Mouse (Mus musculus): ENCODE results near the gene Mkrn1.
"Not testable (repeated sequence)": the region's sequence is repeated elsewhere in the genome, so short reads cannot be mapped to it uniquely, and the experiment has no call there.

The Mkrn1 gene

DNA sequence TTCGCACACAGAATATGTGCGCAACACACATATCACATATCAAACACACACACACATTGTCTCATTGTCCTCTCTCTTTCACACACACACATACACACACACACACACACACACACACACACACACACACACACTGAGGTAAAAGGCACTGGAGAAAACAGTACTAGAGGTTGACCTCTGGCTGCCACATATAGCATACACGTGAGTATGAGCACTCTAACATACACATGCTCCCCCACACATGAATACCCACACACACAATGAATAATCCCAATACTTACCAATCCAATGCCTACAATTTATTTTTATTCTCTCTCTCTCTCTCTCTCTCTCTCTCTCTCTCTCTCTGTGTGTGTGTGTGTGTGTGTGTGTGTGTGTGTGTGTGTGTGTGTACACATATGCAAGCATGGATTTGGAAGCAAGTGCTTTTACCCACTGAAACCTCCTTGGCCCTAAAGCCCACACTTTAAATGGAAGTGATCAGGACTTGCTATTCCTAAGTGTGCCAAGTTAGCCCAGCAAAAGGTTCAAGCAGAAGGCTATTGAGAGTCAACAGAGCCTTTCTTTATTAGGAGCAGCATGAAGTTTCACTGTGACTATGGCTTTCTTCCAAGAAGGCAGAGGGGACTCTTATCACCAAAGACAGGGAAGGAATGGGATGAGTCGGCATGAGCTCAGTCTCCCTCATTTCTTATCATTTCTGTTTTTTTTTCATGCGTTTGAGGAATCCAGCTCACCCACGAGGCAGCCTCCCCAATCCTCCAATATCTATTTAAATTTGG lies 8.9 kb upstream of the Mkrn1 start:
- no peak for DNase-seq

- DNase-seq, result no peak
Observed at GRCm38 (mm10) chr6:39427276-39428003, 7.2 kb upstream of the Mkrn1 start.

GRCm38 (mm10) chr6:39426725-39427124 lies 6.5 kb upstream of the Mkrn1 start:
- DNase-seq, result no peak

DNA sequence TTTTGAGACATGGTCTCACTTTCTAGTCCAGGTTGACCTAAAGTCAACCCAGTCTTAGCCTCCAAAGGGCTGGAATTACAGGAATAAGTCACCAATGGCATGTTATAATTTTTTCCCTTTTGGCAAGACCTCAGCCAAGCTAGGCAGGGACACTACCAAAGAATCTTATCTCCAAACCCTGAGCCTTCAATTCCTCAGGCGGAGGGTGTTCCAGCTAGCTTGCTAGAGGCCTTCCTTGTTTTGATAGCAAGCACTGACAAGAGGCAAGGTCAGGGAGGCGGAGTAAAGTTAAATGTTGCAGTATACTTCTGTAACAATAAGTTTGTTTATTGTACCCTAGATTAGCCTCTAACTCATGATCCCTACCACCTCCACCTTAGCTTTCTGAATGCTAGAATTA lies 4.9 kb upstream of the Mkrn1 start:
- no peak for DNase-seq

GRCm38 (mm10) chr6:39423686-39424085 lies 3.4 kb upstream of the Mkrn1 start:
- no peak for DNase-seq

DNA sequence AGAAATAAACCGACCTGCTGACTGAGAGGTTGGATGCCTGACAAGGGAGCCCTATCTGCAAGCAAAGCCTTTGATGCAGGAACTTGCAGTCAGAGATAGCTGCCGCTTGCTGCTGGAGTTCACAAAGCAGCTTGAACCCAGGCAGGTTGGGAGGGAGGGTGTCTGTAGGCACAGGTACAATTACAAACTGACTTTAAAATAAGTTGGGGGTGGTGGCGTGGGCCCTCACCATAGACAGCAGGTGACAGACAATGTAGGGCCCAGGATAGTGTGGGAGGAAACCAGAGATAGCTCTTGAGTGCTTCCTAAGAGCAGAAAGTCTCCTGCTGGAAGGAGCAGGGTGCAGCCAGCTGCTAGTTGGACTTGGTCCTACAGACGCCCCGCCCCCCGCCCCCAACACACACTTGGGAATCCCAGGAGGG lies 2.9 kb upstream of the Mkrn1 start:
- DNase-seq, result no peak

- no peak for DNase-seq
Observed at GRCm38 (mm10) chr6:39420867-39421266, 605 bp upstream of the Mkrn1 start.

- no peak for DNase-seq
Observed at GRCm38 (mm10) chr6:39419386-39419850, 844 bp downstream of the Mkrn1 start.

GRCm38 (mm10) chr6:39416654-39417053 lies 3.6 kb downstream of the Mkrn1 start:
- not testable (repeated sequence) for DNase-seq

GRCm38 (mm10) chr6:39415762-39416161 lies 4.5 kb downstream of the Mkrn1 start:
- peak; percentile 72 for DNase-seq

DNA sequence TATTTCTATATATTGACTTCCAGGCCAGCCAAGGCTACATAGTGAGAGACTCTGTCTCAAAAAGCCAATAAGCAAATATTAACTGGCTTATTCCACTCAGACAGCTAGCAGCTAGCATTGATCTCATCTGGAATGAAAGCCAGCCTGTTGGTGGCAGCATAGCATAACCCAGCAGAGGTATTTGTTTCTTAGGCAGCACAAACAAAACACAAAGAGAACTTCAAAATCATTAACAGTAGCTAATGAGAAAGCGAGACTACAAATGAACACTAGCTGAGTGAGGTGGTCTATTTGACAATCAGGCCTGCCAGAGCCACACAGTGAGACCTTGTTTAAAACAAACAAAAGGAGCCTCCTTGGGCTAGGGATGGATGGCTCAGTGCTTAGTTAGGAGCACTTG lies 6.2 kb downstream of the Mkrn1 start:
- peak; percentile 25 for DNase-seq

DNA sequence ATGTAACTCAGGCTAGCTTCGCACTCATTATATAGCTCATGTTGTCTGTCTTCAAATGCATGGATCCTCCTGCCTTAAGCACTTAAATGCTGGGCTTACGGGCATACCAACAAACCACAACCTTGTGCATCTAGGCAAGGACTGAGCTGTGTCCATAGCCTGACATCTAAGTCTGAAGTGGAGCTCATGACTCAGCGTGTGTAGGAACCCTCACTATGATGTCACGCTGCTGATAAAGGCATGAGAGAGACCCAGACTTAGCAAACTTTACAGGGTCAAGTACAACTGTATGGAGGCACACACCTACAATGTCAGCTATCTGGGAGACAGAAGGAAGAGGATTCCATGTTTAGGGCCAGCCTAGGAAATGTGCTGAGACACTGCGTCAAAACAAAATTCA lies 13.8 kb downstream of the Mkrn1 start:
- DNase-seq, result no peak

DNA sequence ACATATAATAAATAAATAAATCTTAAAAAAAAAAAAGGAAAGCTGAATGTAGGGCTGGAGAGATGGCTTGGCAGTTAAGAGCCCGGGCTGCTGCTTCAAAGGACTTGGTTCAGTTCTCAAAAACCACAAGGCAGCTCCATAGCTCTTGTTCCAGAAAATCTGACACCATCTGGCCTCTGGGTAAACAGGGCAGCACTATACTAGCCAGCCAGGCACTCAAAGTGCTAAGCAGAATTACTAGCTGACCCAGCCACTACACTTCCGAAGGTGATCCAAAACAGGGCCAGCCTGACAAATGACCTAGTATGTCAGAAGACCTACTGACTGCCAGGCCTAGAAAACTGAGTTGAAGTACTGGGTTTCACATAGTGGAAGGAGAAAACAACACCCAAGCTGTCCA lies 17.1 kb downstream of the Mkrn1 start:
- no peak for DNase-seq

DNA sequence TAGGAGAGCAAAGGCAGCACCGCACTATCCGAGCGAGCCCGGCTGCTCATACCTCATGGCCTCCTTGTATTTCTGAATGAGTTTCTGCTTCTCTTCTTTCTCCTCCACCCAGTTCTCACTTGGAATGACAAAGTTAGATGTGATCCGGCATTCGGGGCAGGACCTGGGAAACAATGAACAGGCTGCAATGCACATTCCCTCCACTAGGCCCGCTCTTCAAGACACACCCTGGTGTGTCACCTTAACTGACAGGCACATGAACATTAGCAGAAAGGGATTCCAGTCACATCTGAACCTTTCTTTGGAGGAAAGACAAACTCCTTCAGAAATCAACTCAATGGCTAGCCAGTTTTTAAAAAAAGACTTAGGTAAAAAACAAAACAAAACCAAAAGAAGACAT lies 19.9 kb downstream of the Mkrn1 start:
- DNase-seq, result peak; percentile 44

DNA sequence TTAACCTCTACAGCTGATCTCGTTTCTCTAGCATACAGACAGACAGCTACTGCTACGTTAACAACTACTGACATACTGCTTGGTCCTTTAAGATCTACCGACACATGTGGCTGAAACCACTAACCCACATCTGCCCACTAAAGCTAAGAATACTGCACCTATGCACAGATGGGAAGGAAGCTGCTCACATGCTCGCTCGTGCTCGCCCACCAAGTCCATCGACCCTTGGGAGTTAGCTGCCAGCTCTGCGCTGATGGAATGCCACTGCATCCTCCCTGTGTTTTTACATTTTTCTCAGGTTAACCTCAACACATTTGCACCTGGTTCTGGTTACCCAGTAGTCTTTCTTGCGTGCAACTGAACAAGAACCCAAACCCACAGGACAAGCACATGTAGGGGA lies 21.9 kb downstream of the Mkrn1 start:
- DNase-seq, result no peak

DNA sequence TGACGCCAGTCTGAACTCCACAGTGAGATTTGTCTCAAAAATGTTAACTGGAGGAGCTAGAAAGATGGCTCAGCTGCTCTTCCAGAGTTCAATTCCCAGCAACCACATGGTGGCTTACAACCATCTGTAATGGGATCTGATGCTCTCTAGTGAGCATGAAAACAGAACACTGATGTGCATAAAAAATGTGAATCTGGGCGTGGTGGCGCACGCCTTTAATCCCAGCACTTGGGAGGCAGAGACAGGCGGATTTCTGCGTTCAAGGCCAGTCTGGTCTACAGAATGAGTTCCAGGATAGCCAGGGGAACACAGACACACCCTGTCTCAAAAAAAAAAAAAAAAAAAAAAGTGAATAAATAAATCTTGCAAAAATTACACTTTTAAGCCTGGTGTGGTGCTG lies 23.2 kb downstream of the Mkrn1 start:
- no peak for DNase-seq

- DNase-seq, result no peak
Observed at GRCm38 (mm10) chr6:39395916-39396315, 24.3 kb downstream of the Mkrn1 start.

DNA sequence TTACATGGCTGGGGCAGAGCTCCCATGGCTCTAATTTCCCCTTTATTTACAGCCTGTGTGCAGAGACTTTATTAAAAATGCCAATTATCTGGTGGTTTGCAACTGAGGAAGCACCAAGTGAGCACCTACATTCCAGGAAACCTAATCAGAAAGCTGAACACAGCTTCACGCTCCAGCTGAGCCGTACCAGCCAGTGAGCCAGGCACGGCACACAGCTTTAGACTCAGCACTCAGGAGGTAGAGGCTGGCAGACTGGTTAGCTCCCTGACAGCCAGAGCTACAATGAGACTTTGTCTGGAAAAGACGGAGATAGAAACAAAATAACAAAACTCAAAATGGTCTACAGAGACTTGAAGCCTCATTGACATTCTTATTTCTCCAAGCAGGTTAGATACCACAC lies 24.8 kb downstream of the Mkrn1 start:
- DNase-seq, result no peak

DNA sequence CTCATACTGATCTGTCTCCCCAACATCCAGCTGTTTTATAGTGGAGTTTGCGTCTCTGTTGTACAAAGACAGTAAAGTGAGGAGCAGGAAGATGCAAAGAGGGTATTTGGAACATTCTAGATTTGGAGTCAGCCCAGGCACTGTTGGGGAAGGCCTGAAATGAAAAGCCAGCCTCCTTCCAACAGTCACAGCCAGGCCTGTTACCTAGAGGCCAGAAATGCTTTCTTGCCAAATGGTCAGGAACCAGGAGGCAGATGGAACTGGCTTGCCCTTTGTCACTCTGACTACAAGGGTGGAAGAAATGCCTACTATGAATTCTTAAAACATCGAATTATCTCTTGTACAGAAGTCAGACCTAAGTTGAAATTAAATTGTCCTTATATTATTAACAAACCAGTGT lies 30.3 kb downstream of the Mkrn1 start:
- DNase-seq, result no peak

- DNase-seq, result peak; percentile 56
Observed at GRCm38 (mm10) chr6:39381125-39381880, 39.0 kb downstream of the Mkrn1 start, which contains the start of gene Rab19. Gene Rab19 (plus strand): TSS chr6:39381175.

- DNase-seq, result no peak
Observed at GRCm38 (mm10) chr6:39380276-39380675, 40.0 kb downstream of the Mkrn1 start.

GRCm38 (mm10) chr6:39379749-39380148 lies 40.5 kb downstream of the Mkrn1 start:
- no peak for DNase-seq

DNA sequence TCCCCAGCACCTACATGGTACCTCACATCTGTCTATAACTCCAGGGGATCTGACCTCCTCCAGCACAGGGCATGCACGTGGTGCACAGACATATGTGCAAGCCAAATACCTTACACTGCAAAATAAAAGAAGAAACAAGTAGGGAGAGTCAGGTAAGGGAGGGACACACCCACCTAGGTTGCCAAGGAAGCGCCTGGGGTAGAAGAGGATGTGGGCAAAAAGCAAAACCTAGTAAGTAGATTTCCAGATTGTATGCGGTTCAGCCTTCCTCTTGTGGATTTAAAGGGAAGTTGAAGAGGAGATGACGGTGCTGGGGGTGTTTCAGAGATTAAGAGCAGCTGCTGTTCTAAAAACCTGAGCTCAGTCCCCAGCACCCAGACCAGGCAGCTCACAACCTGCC lies 41.0 kb downstream of the Mkrn1 start:
- no peak for DNase-seq

Measured in kidney, adult 18-20 months (tissue).